Mouse (Mus musculus): ENCODE data around the gene Rbfox2. TPM values are rescaled to one million over a fixed set of nuclear protein-coding genes. Genes with fewer than 3 reads are reported as not detected.

Rbfox2 gene
- polyA plus RNA-seq, 1 experiment from 2014 or later, result 81.5 TPM

DNA sequence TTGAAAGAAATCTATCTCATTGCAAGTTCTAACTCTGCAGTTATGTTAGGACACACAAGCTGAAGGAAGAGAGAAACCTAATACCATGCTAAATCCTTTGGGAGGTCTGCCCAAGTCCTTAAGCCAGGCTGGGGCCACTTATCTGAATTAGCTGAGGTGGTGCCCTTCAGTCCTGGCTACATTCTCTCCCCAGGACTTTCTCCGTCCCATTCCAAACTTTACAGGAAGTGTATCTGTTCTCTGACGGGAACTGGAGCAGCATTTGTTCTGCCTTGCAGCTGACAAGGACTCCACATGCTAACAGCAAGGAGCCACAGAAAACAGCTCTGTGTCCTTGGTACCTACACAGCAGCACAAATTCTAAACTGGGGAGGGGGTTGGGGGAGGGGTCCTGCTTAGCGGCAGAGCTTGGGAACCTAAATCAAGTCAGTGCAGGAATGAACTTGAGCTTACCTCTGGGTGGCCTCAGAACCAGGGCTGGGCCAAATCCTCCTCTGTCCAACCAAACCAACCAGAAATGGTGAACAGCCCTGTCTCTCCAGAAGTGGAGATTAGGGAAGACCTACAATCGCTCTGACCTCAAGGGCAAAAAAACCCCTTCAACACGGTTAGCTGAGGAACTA is 91.5 kb downstream of the Rbfox2 start:
- Histone ChIP-seq H3K4me2 (peak overlapping the region; percentile 36; the same call in 1 of the 2 replicates), H3K36me3 (ENCODE audit: control insufficient read depth, insufficient read depth, low read length) (no peaks in the 10 kb centered on the region), H3K4me3 (ENCODE audit: low read depth, low read length) (no peak overlapping the region), H3K9me3 (replicated peaks; ENCODE audit: control insufficient read depth, low read length) (no peaks in the 10 kb centered on the region), H3K27me3 (ENCODE audit: control insufficient read depth, insufficient read depth, low read length) (no peaks in the 10 kb centered on the region), H3K4me1 (ENCODE audit: control insufficient read depth, insufficient read depth, low read length) (peaks cover 73% of the 10 kb centered on the region), H3K9ac (ENCODE audit: low read depth, low read length) (no peak overlapping the region), H3K27ac (ENCODE audit: low read depth, low read length) (peak overlapping the region; percentile 89)
- 5% methylated on average over 5 of the region's 5 CpGs for WGBS (ENCODE audit: insufficient replicate concordance)
- no peak for ATAC-seq (replicated peaks; ENCODE audit: insufficient number of reproducible peaks, low FRiP score, low TSS enrichment)

DNA sequence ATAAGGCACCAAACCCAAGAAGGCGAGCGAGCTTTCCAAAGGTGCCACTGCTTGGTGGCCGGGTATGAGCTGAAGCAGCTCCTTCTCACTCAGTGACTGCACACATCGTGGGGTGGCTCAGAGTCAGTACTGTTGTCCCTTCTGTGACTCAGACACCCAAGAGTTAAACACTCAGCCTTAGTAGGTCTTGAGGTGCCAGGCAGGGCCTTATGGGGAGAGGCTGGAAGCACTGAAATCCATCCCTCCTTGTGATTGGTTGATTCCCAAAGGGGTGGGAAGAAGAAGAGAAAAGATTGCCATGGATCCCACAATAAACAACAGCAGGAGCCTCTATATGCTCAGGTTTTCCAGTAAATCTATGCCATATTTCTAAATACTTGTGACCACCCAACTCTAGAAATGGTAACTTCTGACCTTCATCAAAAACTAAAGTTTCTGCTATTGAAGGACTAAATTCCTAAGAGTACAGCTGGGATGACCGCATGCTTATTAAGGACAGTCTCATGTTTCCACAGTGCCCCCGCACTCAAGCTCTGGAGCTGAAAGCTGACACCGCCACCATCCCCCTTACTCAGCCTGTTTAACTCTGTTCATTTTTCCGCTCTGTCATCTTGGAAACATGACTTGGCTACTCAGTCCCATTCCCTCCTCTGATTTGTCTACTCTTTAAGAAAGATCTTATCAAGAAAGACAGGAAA is 92.2 kb downstream of the Rbfox2 start:
- H3K4me1 ChIP-seq (ENCODE audit: control insufficient read depth, insufficient read depth, low read length), result peaks cover 77% of the 10 kb centered on the region
- H3K27ac ChIP-seq (ENCODE audit: low read depth, low read length), result peak overlapping the region; percentile 89
- H3K9ac ChIP-seq (ENCODE audit: low read depth, low read length), result peak overlapping the region; percentile 64; the same call in 1 of the 2 replicates
- H3K27me3 ChIP-seq (ENCODE audit: control insufficient read depth, insufficient read depth, low read length), result no peaks in the 10 kb centered on the region
- H3K4me2 ChIP-seq, result peak overlapping the region; percentile 36
- H3K4me3 ChIP-seq (ENCODE audit: low read depth, low read length), result no peak overlapping the region
- peak; percentile 64; the same call in 1 of the 2 replicates for ATAC-seq (replicated peaks; ENCODE audit: insufficient number of reproducible peaks, low FRiP score, low TSS enrichment)
- H3K9me3 ChIP-seq (replicated peaks; ENCODE audit: control insufficient read depth, low read length), result no peaks in the 10 kb centered on the region
- no peaks in the 10 kb centered on the region for H3K36me3 ChIP-seq (ENCODE audit: control insufficient read depth, insufficient read depth, low read length)
- WGBS (ENCODE audit: insufficient replicate concordance), result 23% methylated on average over 8 of the region's 8 CpGs

GRCm38 (mm10) chr15:77213829-77214228 is 93.0 kb downstream of the Rbfox2 start:
- WGBS (ENCODE audit: insufficient replicate concordance), result 32% methylated on average over 5 of the region's 5 CpGs
- peaks cover 81% of the 10 kb centered on the region for H3K4me1 ChIP-seq (ENCODE audit: control insufficient read depth, insufficient read depth, low read length)
- H3K27me3 ChIP-seq (ENCODE audit: control insufficient read depth, insufficient read depth, low read length), result no peaks in the 10 kb centered on the region
- peak overlapping the region; percentile 64; the same call in 1 of the 2 replicates for H3K9ac ChIP-seq (ENCODE audit: low read depth, low read length)
- ATAC-seq (replicated peaks; ENCODE audit: insufficient number of reproducible peaks, low FRiP score, low TSS enrichment), result no peak
- H3K4me3 ChIP-seq (ENCODE audit: low read depth, low read length), result no peak overlapping the region
- no peaks in the 10 kb centered on the region for H3K36me3 ChIP-seq (ENCODE audit: control insufficient read depth, insufficient read depth, low read length)
- H3K9me3 ChIP-seq (replicated peaks; ENCODE audit: control insufficient read depth, low read length), result no peaks in the 10 kb centered on the region
- peak overlapping the region; percentile 29 for H3K4me2 ChIP-seq
- peak overlapping the region; percentile 89 for H3K27ac ChIP-seq (ENCODE audit: low read depth, low read length)

DNA sequence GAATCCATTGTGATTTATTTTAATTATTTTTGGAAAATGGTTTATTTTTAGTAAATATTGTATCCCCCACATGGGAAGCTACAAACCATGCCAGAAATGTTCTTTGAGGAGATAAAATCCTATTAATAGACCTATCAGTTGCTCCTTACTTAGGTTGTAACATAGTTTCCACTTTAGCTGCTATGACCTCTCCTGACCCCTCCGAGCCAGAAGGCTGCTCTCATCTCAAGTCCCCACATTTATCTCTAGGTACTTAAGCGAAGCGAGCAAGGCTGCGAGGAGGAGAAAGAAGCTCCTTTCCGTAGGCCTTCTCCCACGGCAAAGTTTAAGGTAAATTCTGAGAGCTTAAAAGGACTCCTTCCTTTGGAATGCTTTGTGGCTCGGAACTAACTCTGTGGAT is 94.0 kb downstream of the Rbfox2 start:
- H3K27me3 ChIP-seq (ENCODE audit: control insufficient read depth, insufficient read depth, low read length), result no peaks in the 10 kb centered on the region

GRCm38 (mm10) chr15:77212217-77212757 is 94.5 kb downstream of the Rbfox2 start:
- 21% methylated on average over 4 of the region's 4 CpGs for WGBS (ENCODE audit: insufficient replicate concordance)
- no peaks in the 10 kb centered on the region for H3K36me3 ChIP-seq (ENCODE audit: control insufficient read depth, insufficient read depth, low read length)
- no peaks in the 10 kb centered on the region for H3K9me3 ChIP-seq (replicated peaks; ENCODE audit: control insufficient read depth, low read length)
- H3K27me3 ChIP-seq (ENCODE audit: control insufficient read depth, insufficient read depth, low read length), result no peaks in the 10 kb centered on the region
- no peak for ATAC-seq (replicated peaks; ENCODE audit: insufficient number of reproducible peaks, low FRiP score, low TSS enrichment)
- H3K4me2 ChIP-seq, result peak overlapping the region; percentile 9; the same call in 1 of the 2 replicates
- H3K9ac ChIP-seq (ENCODE audit: low read depth, low read length), result 0 out of 2 replicates have a peak overlapping the region, but pooled peaks have one; percentile 1
- H3K27ac ChIP-seq (ENCODE audit: low read depth, low read length), result peak overlapping the region; percentile 89
- no peak overlapping the region for H3K4me3 ChIP-seq (ENCODE audit: low read depth, low read length)
- H3K4me1 ChIP-seq (ENCODE audit: control insufficient read depth, insufficient read depth, low read length), result peaks cover 71% of the 10 kb centered on the region

More for the DNA sequence above, 94.0 kb downstream of the Rbfox2 start:
- peak overlapping the region; percentile 89 for H3K27ac ChIP-seq (ENCODE audit: low read depth, low read length)
- H3K36me3 ChIP-seq (ENCODE audit: control insufficient read depth, insufficient read depth, low read length), result no peaks in the 10 kb centered on the region
- ATAC-seq (replicated peaks; ENCODE audit: insufficient number of reproducible peaks, low FRiP score, low TSS enrichment), result no peak
- peak overlapping the region; percentile 52 for H3K4me2 ChIP-seq
- H3K4me3 ChIP-seq (ENCODE audit: low read depth, low read length), result no peak overlapping the region
- H3K9ac ChIP-seq (ENCODE audit: low read depth, low read length), result peak overlapping the region; percentile 54; the same call in 1 of the 2 replicates
- peaks cover 74% of the 10 kb centered on the region for H3K4me1 ChIP-seq (ENCODE audit: control insufficient read depth, insufficient read depth, low read length)
- WGBS (ENCODE audit: insufficient replicate concordance), result 10% methylated on average over 7 of the region's 7 CpGs
- H3K9me3 ChIP-seq (replicated peaks; ENCODE audit: control insufficient read depth, low read length), result no peaks in the 10 kb centered on the region

DNA sequence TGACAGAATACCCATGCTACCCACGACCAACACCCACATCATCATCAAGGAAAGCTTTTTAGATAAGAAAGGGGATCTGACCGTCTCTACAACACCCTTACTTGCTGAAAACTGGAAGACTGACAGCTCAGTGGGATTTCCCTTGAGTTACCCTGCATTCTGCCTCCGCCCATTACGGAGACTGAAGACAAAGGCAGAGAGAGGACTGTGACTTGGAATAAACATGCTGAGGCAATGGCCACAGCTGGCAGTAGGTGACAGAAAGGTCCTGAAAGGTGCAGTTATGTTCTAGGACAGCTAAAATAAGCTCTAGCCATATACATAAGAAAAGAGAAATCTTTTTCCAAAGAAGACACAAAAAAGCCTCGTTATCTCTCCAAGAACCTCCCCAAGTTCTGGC is 99.8 kb downstream of the Rbfox2 start:
- Histone ChIP-seq H3K36me3 (ENCODE audit: control insufficient read depth, insufficient read depth, low read length) (no peaks in the 10 kb centered on the region), H3K27me3 (ENCODE audit: control insufficient read depth, insufficient read depth, low read length) (no peaks in the 10 kb centered on the region), H3K9me3 (replicated peaks; ENCODE audit: control insufficient read depth, low read length) (no peaks in the 10 kb centered on the region), H3K4me1 (ENCODE audit: control insufficient read depth, insufficient read depth, low read length) (peaks cover 60% of the 10 kb centered on the region), H3K9ac (ENCODE audit: low read depth, low read length) (no peak overlapping the region), H3K4me2 (no peak overlapping the region), H3K27ac (ENCODE audit: low read depth, low read length) (no peak overlapping the region), H3K4me3 (ENCODE audit: low read depth, low read length) (no peak overlapping the region)
- ATAC-seq (replicated peaks; ENCODE audit: insufficient number of reproducible peaks, low FRiP score, low TSS enrichment), result no peak
- WGBS (ENCODE audit: insufficient replicate concordance), result 44% methylated on average over 5 of the region's 5 CpGs

- peak overlapping the region; percentile 79 for H3K27ac ChIP-seq (ENCODE audit: low read depth, low read length)
These were observed 101.9 kb downstream of the Rbfox2 start for GRCm38 (mm10) chr15:77204951-77205350.

GRCm38 (mm10) chr15:77203255-77203981 is 103.4 kb downstream of the Rbfox2 start:
- no peaks in the 10 kb centered on the region for H3K9me3 ChIP-seq (replicated peaks; ENCODE audit: control insufficient read depth, low read length)
- peaks cover 49% of the 10 kb centered on the region for H3K4me1 ChIP-seq (ENCODE audit: control insufficient read depth, insufficient read depth, low read length)
- H3K36me3 ChIP-seq (ENCODE audit: control insufficient read depth, insufficient read depth, low read length), result no peaks in the 10 kb centered on the region
- 35% methylated on average over 14 of the region's 14 CpGs for WGBS (ENCODE audit: insufficient replicate concordance)
- peak overlapping the region; percentile 57 for H3K9ac ChIP-seq (ENCODE audit: low read depth, low read length)
- peak overlapping the region; percentile 29 for H3K4me3 ChIP-seq (ENCODE audit: low read depth, low read length)
- ATAC-seq (replicated peaks; ENCODE audit: insufficient number of reproducible peaks, low FRiP score, low TSS enrichment), result 0 out of 2 replicates have a peak, but pooled peaks have one; percentile 58
- peak overlapping the region; percentile 95 for H3K27ac ChIP-seq (ENCODE audit: low read depth, low read length)
- H3K4me2 ChIP-seq, result peak overlapping the region; percentile 57
- no peaks in the 10 kb centered on the region for H3K27me3 ChIP-seq (ENCODE audit: control insufficient read depth, insufficient read depth, low read length)

More at GRCm38 (mm10) chr15:77204951-77205350, 101.9 kb downstream of the Rbfox2 start:
- 39% methylated on average over 7 of the region's 7 CpGs for WGBS (ENCODE audit: insufficient replicate concordance)
- Histone ChIP-seq H3K4me2 (no peak overlapping the region), H3K9me3 (replicated peaks; ENCODE audit: control insufficient read depth, low read length) (no peaks in the 10 kb centered on the region), H3K4me1 (ENCODE audit: control insufficient read depth, insufficient read depth, low read length) (peaks cover 54% of the 10 kb centered on the region), H3K9ac (ENCODE audit: low read depth, low read length) (no peak overlapping the region), H3K36me3 (ENCODE audit: control insufficient read depth, insufficient read depth, low read length) (no peaks in the 10 kb centered on the region), H3K4me3 (ENCODE audit: low read depth, low read length) (no peak overlapping the region), H3K27me3 (ENCODE audit: control insufficient read depth, insufficient read depth, low read length) (no peaks in the 10 kb centered on the region)
- ATAC-seq (replicated peaks; ENCODE audit: insufficient number of reproducible peaks, low FRiP score, low TSS enrichment), result no peak
